Comparison of ENCODE assay signal across 26 mouse cellular contexts in the genomic region with DNA sequence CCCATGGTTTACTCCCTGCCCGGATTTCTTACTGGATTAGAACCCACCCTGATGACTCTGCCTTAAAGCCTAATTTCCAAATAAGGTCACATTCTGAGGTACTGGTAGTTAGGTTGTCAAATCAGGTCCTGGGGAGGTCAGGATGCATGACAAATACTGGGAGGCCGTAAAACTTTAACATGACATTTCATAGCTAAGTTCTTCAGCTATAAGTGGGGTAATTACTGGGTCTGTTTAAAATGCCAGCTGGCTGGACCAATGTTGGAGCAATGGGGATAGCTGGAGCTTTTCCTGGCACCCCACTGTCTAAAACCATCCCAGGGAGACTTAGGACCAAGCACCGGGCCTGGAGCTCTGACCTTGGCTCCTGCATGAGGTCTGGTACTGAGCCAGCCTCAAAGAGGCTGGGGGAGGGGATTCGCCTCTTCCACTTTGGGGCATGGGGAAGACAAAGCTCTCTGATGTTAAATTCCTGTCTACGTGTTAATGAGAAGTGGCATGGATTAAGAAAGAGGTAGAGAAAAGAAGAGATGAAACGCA.
DNase-seq lines count a peak whose midpoint lies in the region; ATAC-seq and TF ChIP-seq lines count a peak whose summit lies in the region.
"Had no signal": no experiment of that assay in that cellular context is flagged by ENCODE, and none has a peak within 500 bp of the region (broad histone marks: within the 10 kb centered on the region; RNA-seq: fewer than 3 reads in every experiment).

No protein-coding gene starts in this region.

- no peak for ATAC-seq in heart, embryonic 11.5 days (replicated peaks; ENCODE audit: insufficient number of reproducible peaks, low FRiP score, low TSS enrichment)
- ATAC-seq in limb, embryonic 13.5 days (ENCODE audit: low FRiP score, low read depth) = no peak
- no peak for ATAC-seq in midbrain, embryonic 14.5 days (ENCODE audit: low FRiP score, low TSS enrichment)
- ATAC-seq: forebrain, embryonic 13.5 days; inflammation-experienced regulatory T-cells, adult 6 months; midbrain, embryonic 16.5 days had no signal

- H3K9me3 ChIP-seq in heart, embryonic 11.5 days (replicated peaks; ENCODE audit: control insufficient read depth, low read length) = no peaks in the 10 kb centered on the region; the same call in 1 of the 2 replicates
- H3K9me3 ChIP-seq in limb, embryonic 13.5 days = peaks cover 2% of the 10 kb centered on the region; the same call in 1 of the 2 replicates
- no peaks in the 10 kb centered on the region for H3K9me3 ChIP-seq in midbrain, embryonic 14.5 days (ENCODE audit: control insufficient read depth, low read length)
- H3K9me3 ChIP-seq: embryonic facial prominence, embryonic 13.5 days; forebrain, embryonic 13.5 days; G1E; liver, embryonic 13.5 days; stomach, embryonic 15.5 days had no signal

- no peaks in the 10 kb centered on the region for H3K27me3 ChIP-seq in heart, embryonic 11.5 days (ENCODE audit: control insufficient read depth, insufficient read depth, low read length)
- no peaks in the 10 kb centered on the region for H3K27me3 ChIP-seq in liver, adult 2 months (ENCODE audit: control insufficient read depth, insufficient read depth, low read length)
- H3K27me3 ChIP-seq in limb, embryonic 13.5 days = no peaks in the 10 kb centered on the region
- no peaks in the 10 kb centered on the region for H3K27me3 ChIP-seq in midbrain, embryonic 14.5 days (ENCODE audit: control insufficient read depth, insufficient read depth, low read length)
- H3K27me3 ChIP-seq: embryonic facial prominence, embryonic 13.5 days; forebrain, embryonic 13.5 days; liver, embryonic 13.5 days; stomach, embryonic 15.5 days had no signal

- H3K4me1 ChIP-seq in heart, embryonic 11.5 days (ENCODE audit: control insufficient read depth, insufficient read depth, low read length) = peaks cover 64% of the 10 kb centered on the region
- H3K4me1 ChIP-seq in liver, adult 2 months (ENCODE audit: control insufficient read depth, insufficient read depth, low read length) = peaks cover 70% of the 10 kb centered on the region
- H3K4me1 ChIP-seq in limb, embryonic 13.5 days = peaks cover 72% of the 10 kb centered on the region
- H3K4me1 ChIP-seq in midbrain, embryonic 14.5 days (ENCODE audit: control insufficient read depth, insufficient read depth, low read length) = no peaks in the 10 kb centered on the region

- no peak for DNase-seq in heart, postnatal 25 days (ENCODE audit: low spot score)
- DNase-seq in liver, adult 2 months (ENCODE audit: extremely low read depth, low read depth, low spot score) = peak; percentile 69
- DNase-seq in liver = no peak
- DNase-seq in ZHBTc4 (ENCODE audit: low read depth, low spot score) = peak; percentile 64
- DNase-seq in midbrain, embryonic 14.5 days = no peak
- DNase-seq: adrenal gland, postnatal 10 days; cerebellum, adult 18-20 months; cerebellum, postnatal 14 days; kidney, adult 18-20 months; layer of hippocampus, adult 9-11 months; liver, embryonic 13.5 days; right cerebral cortex, adult 18-20 months; right cerebral cortex, postnatal 4 days; thymus, postnatal 25 days had no signal

- no peak for TF ChIP-seq CTCF in liver, adult 2 months (IDR thresholded peaks at IDR 0.05; ENCODE audit: low read depth, low read length)

- H3K36me3 ChIP-seq in heart, embryonic 11.5 days (ENCODE audit: control insufficient read depth, insufficient read depth, low read length) = no peaks in the 10 kb centered on the region
- H3K36me3 ChIP-seq in liver, adult 2 months (ENCODE audit: control insufficient read depth, insufficient read depth, low read length) = no peaks in the 10 kb centered on the region
- H3K36me3 ChIP-seq in limb, embryonic 13.5 days = peaks cover 9% of the 10 kb centered on the region
- no peaks in the 10 kb centered on the region for H3K36me3 ChIP-seq in midbrain, embryonic 14.5 days (ENCODE audit: control insufficient read depth, insufficient read depth, low read length)
- H3K36me3 ChIP-seq: G1E; stomach, embryonic 15.5 days had no signal

- intact Hi-C loops in heart, postnatal 25 days (cut with DNase I) = no loop called here

- TF ChIP-seq POLR2A in liver, adult 2 months (IDR thresholded peaks at IDR 0.05; ENCODE audit: extremely low read depth, insufficient read depth, low read length) = no peak

- 0 out of 2 replicates have a peak overlapping the region, but pooled peaks have one; percentile 39 for H3K9ac ChIP-seq in heart, embryonic 11.5 days (ENCODE audit: low read depth, low read length)
- H3K9ac ChIP-seq in liver, adult 2 months (ENCODE audit: low read depth, low read length) = no peak overlapping the region
- H3K9ac ChIP-seq in limb, embryonic 13.5 days = no peak overlapping the region
- H3K9ac ChIP-seq in midbrain, embryonic 14.5 days (replicated peaks; ENCODE audit: low read length) = no peak overlapping the region
- H3K9ac ChIP-seq: embryonic facial prominence, embryonic 13.5 days; forebrain, embryonic 13.5 days; hindbrain, embryonic 14.5 days; liver, embryonic 13.5 days; stomach, embryonic 15.5 days had no signal

- peaks cover 33% of the 10 kb centered on the region; the same call in 1 of the 2 replicates for H3K79me2 ChIP-seq in liver, adult 2 months (ENCODE audit: control insufficient read depth, insufficient read depth, low read length)

- no peak overlapping the region for H3K4me2 ChIP-seq in heart, embryonic 11.5 days
- no peak overlapping the region for H3K4me2 ChIP-seq in limb, embryonic 13.5 days (replicated peaks)
- no peak overlapping the region for H3K4me2 ChIP-seq in midbrain, embryonic 14.5 days (ENCODE audit: low read length)
- H3K4me2 ChIP-seq: embryonic facial prominence, embryonic 13.5 days; forebrain, embryonic 13.5 days; hindbrain, embryonic 14.5 days; liver, embryonic 13.5 days; stomach, embryonic 15.5 days had no signal

- 0 out of 2 replicates have a peak overlapping the region, but pooled peaks have one; percentile 10 for H3K27ac ChIP-seq in heart, embryonic 11.5 days (ENCODE audit: low read depth, low read length)
- peak overlapping the region; percentile 4 for H3K27ac ChIP-seq in liver, adult 2 months (replicated peaks; ENCODE audit: insufficient read depth, low read depth, low read length)
- H3K27ac ChIP-seq in limb, embryonic 13.5 days = peak overlapping the region; percentile 33; the same call in 1 of the 2 replicates
- H3K27ac ChIP-seq in midbrain, embryonic 14.5 days (replicated peaks; ENCODE audit: low read depth, low read length) = no peak overlapping the region
- H3K27ac ChIP-seq: embryonic facial prominence, embryonic 13.5 days; forebrain, embryonic 13.5 days; hindbrain, embryonic 14.5 days; kidney, postnatal 0 days; liver, embryonic 13.5 days; macrophage; stomach, embryonic 15.5 days had no signal

- WGBS in heart, embryonic 11.5 days (ENCODE audit: insufficient replicate concordance) = 60% methylated on average over 6 of the region's 6 CpGs
- 50% methylated on average over 6 of the region's 6 CpGs for WGBS in liver, adult 2 months
- WGBS in limb, embryonic 13.5 days = 54% methylated on average over 6 of the region's 6 CpGs
- 62% methylated on average over 6 of the region's 6 CpGs for WGBS in midbrain, embryonic 14.5 days

- no peak overlapping the region for H3K4me3 ChIP-seq in heart, embryonic 11.5 days (ENCODE audit: low read depth, low read length)
- H3K4me3 ChIP-seq in liver, adult 2 months (ENCODE audit: insufficient read depth, low read depth, low read length) = no peak overlapping the region
- H3K4me3 ChIP-seq in limb, embryonic 13.5 days = no peak overlapping the region
- no peak overlapping the region for H3K4me3 ChIP-seq in midbrain, embryonic 14.5 days (replicated peaks; ENCODE audit: low read depth, low read length)
- H3K4me3 ChIP-seq: embryonic facial prominence, embryonic 13.5 days; forebrain, embryonic 13.5 days; liver, embryonic 13.5 days; myocyte; stomach, embryonic 15.5 days had no signal

Comparison
In these comparisons a context has a peak if more than half of its experiments do, and no peak if none do; other contexts are left out.
1. DNase-seq: peak in liver, adult 2 months (single experiment) and ZHBTc4 (single experiment); none in heart, postnatal 25 days (single experiment), liver (single experiment) and midbrain, embryonic 14.5 days (single experiment).